Mouse (Mus musculus) ovary, adult 18-20 months (tissue): ENCODE results near the gene Panx1.
A peak's percentile ranks its signal among the peaks of the same experiment; 100 is the strongest.

Experiments
- DNase-seq: peaks from one replicate; pipeline ENCODE4 v3.0.0; 2022; ENCODE audit warnings: low spot score, mixed read lengths

Gene Panx1

DNA sequence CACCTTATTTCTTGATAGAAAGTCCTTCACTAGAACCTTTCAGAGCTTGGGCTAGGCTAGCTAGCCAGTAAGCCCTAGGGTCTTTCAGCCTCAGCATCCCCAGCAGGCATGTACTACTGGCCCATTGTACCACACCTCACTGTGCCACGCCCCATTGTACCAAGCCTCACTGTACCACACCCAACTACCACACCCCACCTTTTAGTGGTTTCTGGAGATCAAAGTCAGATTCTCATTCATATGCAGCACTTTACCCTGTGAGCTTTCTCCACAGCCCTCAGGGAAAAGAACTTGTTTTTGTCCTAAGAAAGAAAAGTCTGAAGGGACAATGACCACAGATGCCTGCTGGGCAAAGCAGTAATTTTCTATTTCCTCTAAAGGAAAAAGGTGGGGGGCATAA, 22.2 kb downstream of the Panx1 start:
- DNase-seq, result no peak

DNA sequence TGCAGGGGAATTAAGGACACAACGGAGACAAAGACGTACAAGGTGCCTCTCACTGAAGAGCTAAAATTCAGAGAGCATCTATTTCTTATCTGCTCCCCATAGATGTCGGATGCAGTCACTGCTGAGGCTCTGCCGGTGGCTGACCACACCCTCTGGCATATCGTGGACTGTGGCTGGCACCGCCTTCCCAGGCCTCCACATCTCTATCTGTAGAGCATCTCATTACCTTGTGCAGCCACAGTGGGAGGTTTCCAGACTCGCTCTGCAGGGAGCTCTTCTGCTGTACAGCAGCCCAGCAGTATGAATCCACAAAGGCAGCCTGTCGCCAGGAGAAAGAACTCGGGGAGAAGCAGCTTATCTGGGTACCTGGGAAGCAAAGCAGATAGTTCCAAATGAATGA, 24.1 kb downstream of the Panx1 start:
- no peak for DNase-seq

DNA sequence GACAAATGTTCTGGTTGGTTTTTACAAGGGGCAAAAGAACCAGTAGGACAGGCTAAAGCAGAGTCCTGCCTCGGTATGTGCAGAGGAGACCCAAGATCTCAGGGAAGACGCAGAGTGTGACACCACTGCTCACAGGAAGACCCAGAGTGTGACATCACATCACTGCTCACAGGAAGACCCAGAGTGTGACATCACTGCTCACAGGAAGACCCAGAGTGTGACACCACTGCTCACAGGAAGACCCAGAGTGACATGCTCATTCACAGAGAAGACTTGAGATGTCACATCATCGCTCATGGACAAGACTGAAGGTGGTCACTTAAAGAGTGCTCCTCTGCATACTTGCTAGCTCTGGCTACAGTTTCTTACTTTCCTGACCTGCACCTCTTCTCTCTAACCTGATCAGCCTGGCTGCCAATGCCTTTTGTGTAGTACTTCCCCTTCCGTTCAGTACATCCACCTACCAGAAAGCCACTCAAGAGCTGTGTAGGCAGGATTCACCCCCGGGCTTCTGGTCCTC, 24.7 kb downstream of the Panx1 start:
- DNase-seq, result no peak

DNA sequence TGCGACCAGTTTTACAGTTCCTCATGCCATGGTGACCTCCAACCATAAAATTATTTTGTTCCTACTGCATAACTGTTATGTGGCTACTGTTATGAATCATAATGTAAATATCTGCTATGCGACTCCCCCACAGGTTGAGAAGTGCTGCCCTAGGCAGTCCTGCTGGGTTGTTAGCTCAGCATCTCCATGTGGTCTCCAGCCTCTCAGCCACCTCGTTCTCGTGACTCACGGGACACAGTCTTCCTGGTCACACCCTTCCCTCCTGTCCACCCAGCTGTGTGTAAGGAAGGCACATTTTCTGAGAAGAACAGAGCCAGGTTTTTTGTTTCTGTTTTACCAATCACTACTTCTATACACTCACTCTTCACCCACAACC, 26.5 kb downstream of the Panx1 start:
- no peak for DNase-seq

DNA sequence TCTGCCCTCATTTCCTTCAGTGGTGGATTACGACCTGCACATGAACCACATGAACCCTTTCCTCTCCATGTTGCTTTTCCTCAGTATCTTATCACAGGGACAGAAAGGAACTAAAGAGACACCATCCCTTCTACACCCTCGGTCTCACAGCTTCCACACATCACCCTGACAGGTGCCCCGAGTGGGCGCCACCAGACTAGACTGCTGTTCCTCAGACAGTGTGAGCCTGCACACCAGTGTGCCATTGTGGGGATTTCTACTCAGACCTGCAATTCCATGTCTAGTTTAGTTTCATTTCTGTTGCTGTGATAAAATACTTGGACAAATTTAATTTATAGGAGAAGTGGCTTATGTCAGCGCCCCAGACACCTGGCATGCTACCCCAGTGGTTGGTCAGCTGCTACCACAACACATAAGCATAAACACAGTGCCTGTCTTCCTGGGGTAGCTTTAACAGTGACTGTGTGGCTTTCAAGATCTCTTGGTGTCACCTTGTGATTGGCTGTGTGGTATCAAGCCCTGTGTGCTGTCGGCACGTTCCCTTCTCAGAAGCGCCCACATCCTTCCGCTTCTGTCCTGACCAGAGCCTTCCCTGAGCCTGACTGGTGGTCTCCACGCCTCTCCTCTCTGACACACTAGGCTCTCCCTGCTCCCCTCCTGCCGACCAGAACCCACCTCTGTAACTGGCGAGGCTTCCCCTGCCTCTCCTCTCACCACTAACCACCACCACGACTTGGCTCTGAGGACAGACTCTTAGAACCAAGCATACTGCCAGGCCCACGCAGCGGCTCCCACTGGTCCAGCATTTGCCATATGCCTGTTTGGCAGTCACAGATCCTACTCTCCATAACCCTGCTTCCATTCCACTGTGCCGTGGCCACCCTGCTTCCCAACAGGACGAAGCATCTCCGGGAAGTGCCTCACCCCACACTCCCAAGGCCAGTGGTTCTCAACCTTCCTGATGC, 27.2 kb downstream of the Panx1 start:
- DNase-seq, result no peak

DNA sequence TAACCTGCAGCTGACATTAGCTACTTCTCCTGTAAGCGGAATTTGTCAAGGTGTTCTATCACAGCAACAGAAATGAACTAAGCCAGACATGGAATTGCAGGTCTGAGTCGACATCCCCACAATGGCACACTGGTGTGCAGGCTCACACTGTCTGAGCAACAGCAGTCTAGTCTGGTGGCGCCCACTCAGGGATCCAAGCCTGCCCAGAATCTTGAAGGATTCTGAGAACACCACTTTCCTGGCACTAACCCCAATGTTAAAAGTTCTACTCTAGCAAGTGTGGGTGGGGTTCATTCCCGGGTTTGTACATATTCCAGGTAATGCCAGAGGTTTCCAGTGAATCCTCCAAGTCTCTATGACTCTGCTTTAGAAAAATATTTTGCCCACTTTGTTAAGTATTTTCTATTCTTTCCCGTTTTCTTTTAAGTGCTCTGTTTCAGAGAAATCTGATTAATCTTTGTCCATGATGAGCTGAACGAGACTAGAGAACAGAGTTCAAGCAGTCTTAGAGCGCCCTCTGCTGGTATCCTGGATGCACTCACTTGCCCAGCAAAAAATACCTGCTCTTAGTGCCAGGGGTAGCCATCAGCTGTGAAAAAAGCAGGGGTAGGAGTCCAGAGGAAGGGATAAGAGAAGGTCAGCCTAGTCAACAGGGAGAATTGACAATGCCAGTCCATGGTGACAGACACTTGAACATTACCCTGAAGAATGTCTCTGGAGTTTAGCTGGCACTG, 29.9 kb downstream of the Panx1 start:
- DNase-seq, result peak; percentile 13

DNA sequence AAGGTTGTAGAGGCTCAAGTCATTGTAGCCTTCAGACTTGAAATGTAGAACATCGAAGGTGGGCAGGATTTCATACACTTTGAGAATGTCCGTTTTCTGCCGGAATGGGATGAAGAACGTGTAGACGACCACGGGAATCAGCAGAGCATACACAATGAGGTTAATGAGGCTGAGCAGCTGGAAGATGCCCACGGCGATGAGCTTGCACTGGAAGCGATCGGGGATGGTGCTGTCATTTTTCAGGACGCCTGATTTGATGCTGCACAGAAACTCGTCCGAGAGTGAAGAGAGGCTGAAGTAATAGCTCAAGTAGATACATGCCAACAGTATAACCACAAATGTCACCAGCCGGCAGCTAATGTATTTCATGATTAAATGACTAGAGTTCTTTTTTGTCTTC, 37.7 kb downstream of the Panx1 start:
- no peak for DNase-seq

DNA sequence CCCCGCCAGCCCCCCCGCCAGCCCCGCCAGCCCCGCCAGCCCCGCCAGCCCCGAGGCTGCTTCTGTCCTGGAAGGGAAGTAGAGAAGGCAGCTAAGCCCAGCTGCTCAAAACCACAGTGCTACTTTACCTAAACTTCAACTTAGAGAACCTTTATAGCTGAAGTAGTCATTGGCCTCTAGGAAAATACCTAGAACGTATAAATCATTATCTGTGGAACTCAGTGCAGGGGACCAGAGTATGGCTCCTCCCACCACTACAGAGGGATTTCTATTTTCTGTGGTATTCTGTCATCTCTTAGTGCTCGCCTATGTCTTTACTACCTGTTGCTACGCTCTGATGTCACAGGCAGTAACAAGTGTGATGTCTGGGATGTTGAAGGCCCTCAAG, 41.0 kb downstream of the Panx1 start:
- DNase-seq, result no peak

DNA sequence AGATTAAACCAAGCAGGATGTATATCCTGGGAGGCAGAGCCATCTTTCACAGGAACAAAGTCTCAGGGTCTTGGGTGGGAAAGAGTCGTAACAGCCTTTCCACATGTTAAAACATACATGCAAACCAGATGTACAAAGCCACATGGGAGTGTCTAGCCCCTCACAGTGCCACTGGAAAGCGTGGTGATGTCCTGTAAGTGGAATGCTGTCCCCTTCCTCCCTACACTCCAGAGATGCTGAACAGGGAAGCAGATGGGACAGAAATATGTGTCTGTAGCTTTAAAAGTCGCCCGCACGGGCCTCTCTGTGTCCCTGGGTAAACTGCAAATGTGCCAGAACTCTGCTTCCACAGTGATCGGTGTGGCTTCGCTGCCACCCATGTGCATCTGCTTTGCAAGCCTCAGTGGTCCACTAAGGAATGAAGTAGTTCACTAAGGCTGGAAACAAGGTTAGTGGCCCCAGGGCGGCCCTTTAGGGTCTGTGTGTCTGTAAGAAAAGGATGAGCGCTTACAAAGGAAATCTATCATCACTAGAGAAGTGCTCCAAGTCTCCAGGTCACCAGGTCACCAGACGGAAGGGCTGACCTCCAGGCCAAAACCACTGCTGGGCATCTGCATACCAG, 41.5 kb downstream of the Panx1 start:
- DNase-seq, result no peak

DNA sequence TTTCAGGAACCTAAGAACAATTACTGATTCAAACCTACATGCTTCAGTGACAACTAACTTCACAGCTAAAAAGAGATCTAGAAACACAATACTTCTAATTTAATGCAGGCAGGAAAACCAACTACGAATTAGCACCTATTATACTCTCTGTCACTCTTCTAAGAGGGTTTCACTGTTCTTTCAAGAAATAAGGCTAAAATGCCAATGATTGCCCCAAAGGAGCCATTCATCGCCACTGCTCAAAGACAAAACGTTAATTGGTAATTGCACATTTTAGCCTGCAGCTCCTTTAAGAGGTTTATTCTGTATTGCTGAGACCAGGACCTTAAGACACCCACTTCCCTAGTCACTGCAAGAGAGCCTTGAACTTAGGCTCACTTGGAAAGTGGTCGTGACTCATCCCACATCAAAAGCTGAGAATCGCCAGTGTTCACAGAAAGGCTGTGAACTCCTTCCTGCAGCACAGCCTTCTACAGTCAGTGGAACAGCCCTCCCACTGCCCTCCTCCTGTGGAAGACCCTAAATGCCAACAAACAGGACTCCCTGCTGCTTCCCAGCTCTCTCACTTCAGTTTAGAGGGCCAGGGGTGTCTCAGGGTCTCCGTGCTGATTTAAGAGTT, 42.2 kb downstream of the Panx1 start:
- no peak for DNase-seq

DNA sequence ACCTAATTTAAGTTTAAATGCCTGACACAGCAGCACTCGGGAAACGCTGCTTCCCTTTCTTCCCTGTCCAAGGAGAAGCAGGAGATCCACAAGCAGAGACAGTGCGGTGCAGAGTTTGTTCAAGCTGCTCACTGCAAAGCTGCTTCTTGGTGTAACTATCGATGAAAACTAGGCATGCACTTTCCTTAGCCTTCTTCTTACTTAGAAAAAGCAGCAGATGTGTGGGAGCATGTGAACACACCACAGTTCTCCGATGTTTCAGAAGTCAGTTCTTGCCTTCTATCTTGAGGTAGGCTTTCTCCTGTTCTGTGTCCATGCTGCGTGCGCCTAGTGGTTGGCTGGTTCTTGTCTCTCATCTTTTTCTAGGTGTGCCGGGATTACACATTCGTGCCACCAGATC, 46.5 kb downstream of the Panx1 start:
- no peak for DNase-seq

DNA sequence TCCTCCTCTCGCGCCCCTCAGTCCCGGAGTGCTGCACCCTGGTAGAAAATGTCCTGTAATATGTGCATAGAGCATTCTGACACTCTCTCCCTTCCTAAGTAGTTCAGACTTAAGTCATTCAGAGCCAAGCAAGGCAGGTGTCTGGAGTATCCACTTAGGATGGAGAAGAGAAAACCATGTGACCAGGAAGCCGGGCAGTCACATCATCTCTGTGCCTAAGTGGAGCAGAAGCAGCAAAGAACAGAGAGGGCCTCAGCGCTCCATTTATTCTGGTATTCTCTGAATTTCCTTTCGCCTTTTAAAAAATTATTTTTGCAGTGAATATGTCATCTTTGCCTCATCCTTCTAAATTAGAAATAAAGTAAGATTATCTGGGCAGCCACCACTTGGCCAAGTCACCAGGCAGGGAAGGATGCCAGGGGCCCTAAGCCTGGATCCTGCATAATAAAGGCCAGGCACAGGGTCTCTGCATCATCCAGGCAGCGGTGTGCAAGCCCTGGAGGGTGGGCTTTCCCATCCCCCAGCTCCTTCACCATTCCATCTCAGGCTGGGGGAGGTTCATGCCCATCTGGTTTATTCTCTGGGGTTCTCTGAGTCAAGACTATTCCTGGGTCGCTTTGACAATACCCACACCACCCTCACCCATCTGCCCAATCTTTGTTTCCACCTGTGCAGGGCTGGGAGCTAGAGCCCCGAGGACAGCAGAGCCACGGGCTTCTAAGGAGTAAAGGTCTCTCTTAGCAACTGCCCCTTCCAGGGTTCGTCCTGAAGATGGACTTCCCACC, 47.8 kb downstream of the Panx1 start:
- DNase-seq, result no peak

DNA sequence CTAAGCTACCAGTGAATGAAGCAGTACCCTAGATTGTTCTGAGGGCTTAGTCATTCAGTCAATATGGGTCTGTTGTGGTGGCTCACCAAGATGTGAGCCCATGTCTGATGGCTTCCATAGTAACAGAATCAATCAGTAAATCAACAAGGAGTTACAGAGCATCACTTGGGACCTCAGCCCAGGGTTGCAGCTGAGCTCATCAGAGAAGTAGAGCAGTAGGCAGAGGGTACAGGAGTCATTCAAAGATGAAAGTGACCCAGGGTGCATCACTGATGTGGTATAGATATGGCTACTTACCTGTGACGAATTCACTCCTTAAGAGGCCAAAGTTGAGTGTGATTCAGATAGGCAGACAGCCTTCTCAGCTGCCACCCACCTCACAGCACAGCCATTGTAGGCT, 49.8 kb downstream of the Panx1 start:
- no peak for DNase-seq

DNA sequence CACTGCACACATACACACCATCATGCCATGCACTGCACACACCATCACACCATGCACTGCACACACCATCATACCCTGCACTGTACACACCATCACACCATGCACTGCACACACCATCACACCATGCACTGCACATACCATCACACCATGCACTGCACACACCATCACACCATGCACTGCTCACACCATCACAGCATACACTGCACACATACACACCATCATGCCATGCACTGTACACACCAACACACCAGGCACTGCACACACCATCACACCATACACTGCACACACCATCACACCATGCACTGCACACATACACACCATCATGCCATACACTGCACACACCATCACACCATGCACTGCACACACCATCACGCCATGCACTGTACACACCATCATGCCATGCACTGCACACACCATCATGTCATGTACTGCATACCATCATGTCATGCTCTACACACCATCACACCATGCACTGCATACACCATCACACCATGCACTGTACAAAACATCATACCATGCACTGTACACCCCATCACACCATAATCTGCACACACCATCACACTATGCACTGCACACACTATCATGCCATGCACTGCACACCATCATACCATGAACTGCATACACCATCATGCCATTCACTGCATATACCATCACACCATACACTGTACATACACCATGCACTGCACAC, 56.5 kb downstream of the Panx1 start:
- DNase-seq, result no peak

DNA sequence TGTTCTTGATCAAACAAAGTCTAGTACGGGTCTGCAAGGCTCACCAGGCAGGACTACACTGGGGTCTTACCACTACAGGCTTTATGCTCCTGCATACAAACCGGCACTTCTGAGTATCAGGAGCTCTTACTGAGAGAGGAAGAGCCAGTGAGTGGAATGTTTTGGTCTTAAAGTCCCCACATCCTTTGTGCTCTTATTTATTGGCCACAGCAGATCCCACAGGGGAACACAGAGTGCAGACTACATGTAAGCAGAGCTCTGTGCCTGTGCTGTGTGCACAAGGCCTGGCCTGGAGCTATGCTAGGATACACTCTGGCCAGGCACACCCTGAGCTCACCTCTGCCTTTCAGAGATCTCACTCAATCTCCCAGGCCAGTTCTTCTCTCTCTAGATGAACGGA, 62.1 kb downstream of the Panx1 start:
- no peak for DNase-seq

DNA sequence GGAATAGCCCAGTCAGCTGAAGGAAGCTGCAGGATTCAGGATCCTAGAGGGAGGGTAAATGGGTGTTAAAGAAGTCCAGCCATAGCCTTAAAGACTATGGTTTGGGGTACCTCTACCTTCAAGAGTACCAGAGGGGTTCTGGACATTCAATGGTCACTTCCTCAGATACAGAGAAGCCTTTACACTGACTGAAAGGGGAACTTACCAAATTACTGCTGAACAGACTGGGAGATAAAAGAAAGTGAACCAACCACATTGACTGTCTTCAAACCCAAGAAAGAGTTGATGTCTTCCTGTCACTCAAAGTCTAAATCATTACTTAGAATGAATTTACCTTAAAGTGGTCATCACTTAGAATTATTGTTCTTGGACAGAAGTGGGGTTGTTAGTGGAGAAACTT, 62.6 kb downstream of the Panx1 start:
- no peak for DNase-seq

DNA sequence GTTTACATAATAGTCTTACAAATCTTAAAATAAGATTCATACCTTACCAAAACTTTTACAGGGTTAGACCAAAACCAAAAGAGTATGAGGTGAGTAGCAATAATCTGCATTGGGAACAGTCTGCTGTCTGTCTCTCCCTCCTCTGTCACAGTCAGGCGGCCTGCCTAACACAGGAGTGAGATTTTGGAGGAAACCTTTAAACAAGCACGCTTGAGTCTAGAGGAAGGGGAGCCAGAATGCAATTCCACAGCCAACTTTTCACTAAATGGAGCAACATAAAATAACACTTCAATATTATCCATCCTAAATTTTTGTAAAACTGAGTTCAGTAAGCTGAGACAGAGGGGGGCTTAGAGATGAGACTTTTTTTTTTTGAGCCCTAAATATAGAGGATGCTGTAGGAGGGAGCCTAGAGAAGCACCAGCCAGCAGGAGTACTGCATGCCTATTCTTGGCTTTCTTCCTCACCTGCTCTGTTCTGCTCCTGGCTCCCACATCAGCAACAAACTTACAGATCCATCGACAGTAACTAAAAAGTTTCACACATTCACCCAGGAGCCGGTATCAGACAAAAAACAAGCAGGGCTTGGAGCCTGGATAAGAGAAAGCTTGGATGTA, 63.6 kb downstream of the Panx1 start:
- DNase-seq, result no peak

DNA sequence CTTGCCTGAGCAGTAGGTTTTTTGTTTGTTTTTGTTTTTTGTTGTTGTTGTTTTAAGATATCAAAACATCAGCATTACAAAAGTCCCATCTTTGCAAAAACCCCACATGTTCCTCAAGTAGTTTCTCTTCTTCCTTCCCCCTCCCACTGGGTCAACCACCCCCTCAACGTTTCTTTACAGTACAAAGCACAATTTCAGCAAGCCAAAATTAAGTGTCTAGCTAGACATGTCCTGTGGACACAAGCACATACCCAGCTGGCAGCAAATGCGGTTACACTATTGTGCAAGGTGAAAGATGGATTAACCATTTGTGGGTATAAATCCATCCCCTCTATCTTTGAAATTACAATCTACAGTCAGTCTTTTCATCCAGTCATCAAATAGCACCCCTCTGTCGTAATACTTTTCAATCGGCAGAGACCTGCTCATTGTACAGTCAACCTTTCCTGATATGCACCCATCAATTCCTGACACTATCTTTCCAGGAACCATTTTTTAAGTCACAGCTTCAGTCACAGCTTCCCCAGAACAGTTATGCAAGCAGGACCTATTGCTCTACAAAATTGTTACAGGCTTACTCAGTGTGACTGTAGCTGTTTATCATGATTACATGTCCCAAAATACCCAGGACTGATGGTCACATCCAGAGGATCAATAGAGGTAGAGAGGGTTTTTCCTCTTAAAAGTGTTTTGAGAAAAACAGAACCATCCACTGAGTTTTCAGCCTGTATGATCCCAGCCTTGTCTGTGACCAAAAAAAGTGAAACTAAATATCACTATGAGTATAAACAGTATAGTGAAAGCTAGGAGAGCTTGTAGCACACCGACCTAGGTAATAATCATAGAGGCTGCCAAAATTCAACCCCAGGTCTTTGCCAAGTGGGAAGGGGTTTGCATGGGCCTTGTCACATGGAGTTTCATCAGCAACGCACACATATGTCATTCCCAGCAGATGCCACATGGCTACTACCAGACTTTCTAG, 70.7 kb downstream of the Panx1 start:
- DNase-seq, result no peak

DNA sequence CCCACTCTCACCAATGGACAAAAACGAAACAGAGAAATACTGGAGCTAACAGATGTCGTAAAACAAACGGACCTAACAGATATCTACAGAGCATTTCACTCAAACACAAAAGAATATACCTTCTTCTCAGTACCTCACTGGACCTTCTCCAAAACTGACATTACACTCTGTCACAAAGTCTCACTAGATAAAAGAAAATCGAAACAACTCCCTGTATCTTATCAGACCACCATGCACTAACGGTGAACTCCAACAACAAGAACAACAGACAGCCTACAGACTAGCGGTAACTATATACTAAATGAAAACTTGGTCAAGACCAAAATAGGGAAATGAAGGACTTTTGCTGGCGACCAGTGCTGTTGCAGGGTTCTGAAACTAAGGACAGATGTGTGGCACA, 71.5 kb downstream of the Panx1 start:
- no peak for DNase-seq
